In genomic region chr11:117348429-117349103, GRCm38 (mm10) we compare ENCODE assay signal across 11 mouse cellular contexts.
DNase-seq lines count a peak whose midpoint lies in the region; ATAC-seq lines count a peak whose summit lies in the region.
"Had no signal": no experiment of that assay in that cellular context is flagged by ENCODE, and none has a peak within 500 bp of the region (broad histone marks: within the 10 kb centered on the region; RNA-seq: fewer than 3 reads in every experiment).

No protein-coding gene starts in this region.

- no peak overlapping the region for H3K4me3 ChIP-seq in forebrain, embryonic 12.5 days (replicated peaks)
- H3K4me3 ChIP-seq in forebrain, embryonic 11.5 days (ENCODE audit: low read depth, low read length) = no peak overlapping the region
- H3K4me3 ChIP-seq in neural tube, embryonic 13.5 days = no peak overlapping the region
- H3K4me3 ChIP-seq in limb, embryonic 13.5 days = no peak overlapping the region

- no peaks in the 10 kb centered on the region for H3K9me3 ChIP-seq in forebrain, embryonic 12.5 days
- H3K9me3 ChIP-seq in forebrain, embryonic 11.5 days (ENCODE audit: control insufficient read depth, low read length) = no peaks in the 10 kb centered on the region
- H3K9me3 ChIP-seq in neural tube, embryonic 13.5 days = no peaks in the 10 kb centered on the region
- H3K9me3 ChIP-seq in limb, embryonic 13.5 days = no peaks in the 10 kb centered on the region

- no peak overlapping the region for H3K4me2 ChIP-seq in forebrain, embryonic 12.5 days
- H3K4me2 ChIP-seq in forebrain, embryonic 11.5 days (ENCODE audit: low read depth, low read length, severe bottlenecking) = no peak overlapping the region
- H3K4me2 ChIP-seq in neural tube, embryonic 13.5 days = no peak overlapping the region
- peak overlapping the region; percentile 19; the same call in 1 of the 2 replicates for H3K4me2 ChIP-seq in limb, embryonic 13.5 days (replicated peaks)

- DNase-seq in forebrain, embryonic 11.5 days (ENCODE audit: low spot score) = no peak
- no peak for DNase-seq in neural tube, embryonic 10.5 days (ENCODE audit: extremely low spot score, low spot score)
- peak; percentile 59 for DNase-seq in splenic B cell, adult 2 months (ENCODE audit: low read depth, low spot score)
- no peak for DNase-seq in urinary bladder, postnatal 14 days (ENCODE audit: low spot score)
- no peak for DNase-seq in adrenal gland, postnatal 36 days
- DNase-seq: cerebellum, postnatal 36 days; right cerebral cortex, postnatal 4 days had no signal

- peak overlapping the region; percentile 95; the same call in 1 of the 2 replicates for H3K27ac ChIP-seq in forebrain, embryonic 12.5 days
- no peak overlapping the region for H3K27ac ChIP-seq in forebrain, embryonic 11.5 days (ENCODE audit: low read depth, low read length)
- peak overlapping the region; percentile 86; the same call in 1 of the 2 replicates for H3K27ac ChIP-seq in neural tube, embryonic 13.5 days (replicated peaks)
- H3K27ac ChIP-seq in limb, embryonic 13.5 days = peak overlapping the region; percentile 93
- H3K27ac ChIP-seq: liver, embryonic 14.5 days had no signal

- WGBS in forebrain, embryonic 12.5 days = 74% methylated on average over 10 of the region's 10 CpGs
- 74% methylated on average over 10 of the region's 10 CpGs for WGBS in forebrain, embryonic 11.5 days
- WGBS in neural tube, embryonic 13.5 days = 53% methylated on average over 10 of the region's 10 CpGs
- 42% methylated on average over 10 of the region's 10 CpGs for WGBS in limb, embryonic 13.5 days

- H3K4me1 ChIP-seq in forebrain, embryonic 12.5 days = peaks cover 65% of the 10 kb centered on the region
- H3K4me1 ChIP-seq in forebrain, embryonic 11.5 days (replicated peaks; ENCODE audit: control insufficient read depth, insufficient read depth, low read length) = peaks cover 44% of the 10 kb centered on the region
- peaks cover 76% of the 10 kb centered on the region for H3K4me1 ChIP-seq in neural tube, embryonic 13.5 days (replicated peaks)
- H3K4me1 ChIP-seq in limb, embryonic 13.5 days = peaks cover 75% of the 10 kb centered on the region

- 0 out of 2 replicates have a peak overlapping the region, but pooled peaks have one; percentile 5 for H3K9ac ChIP-seq in forebrain, embryonic 12.5 days
- no peak overlapping the region for H3K9ac ChIP-seq in forebrain, embryonic 11.5 days (ENCODE audit: low read length)
- H3K9ac ChIP-seq in neural tube, embryonic 13.5 days = 0 out of 2 replicates have a peak overlapping the region, but pooled peaks have one; percentile 51
- H3K9ac ChIP-seq in limb, embryonic 13.5 days = no peak overlapping the region
- H3K9ac ChIP-seq: liver, embryonic 14.5 days had no signal

- H3K36me3 ChIP-seq in forebrain, embryonic 12.5 days (replicated peaks) = peaks cover 28% of the 10 kb centered on the region
- peaks cover 15% of the 10 kb centered on the region for H3K36me3 ChIP-seq in forebrain, embryonic 11.5 days (ENCODE audit: control insufficient read depth, insufficient read depth, low read length)
- peaks cover 24% of the 10 kb centered on the region for H3K36me3 ChIP-seq in neural tube, embryonic 13.5 days
- peaks cover 25% of the 10 kb centered on the region for H3K36me3 ChIP-seq in limb, embryonic 13.5 days
- peaks cover 7% of the 10 kb centered on the region for H3K36me3 ChIP-seq in splenic B cell, adult 2 months (ENCODE audit: control insufficient read depth, insufficient read depth, low read length, poor library complexity, severe bottlenecking)

- no peak for ATAC-seq in forebrain, embryonic 12.5 days (ENCODE audit: low FRiP score)
- ATAC-seq in forebrain, embryonic 11.5 days (replicated peaks; ENCODE audit: low FRiP score) = no peak
- ATAC-seq in neural tube, embryonic 13.5 days (ENCODE audit: low read depth) = no peak
- no peak for ATAC-seq in limb, embryonic 13.5 days (ENCODE audit: low FRiP score, low read depth)

- no peaks in the 10 kb centered on the region for H3K27me3 ChIP-seq in forebrain, embryonic 12.5 days
- H3K27me3 ChIP-seq in forebrain, embryonic 11.5 days (ENCODE audit: control insufficient read depth, insufficient read depth, low read length) = no peaks in the 10 kb centered on the region
- no peaks in the 10 kb centered on the region for H3K27me3 ChIP-seq in neural tube, embryonic 13.5 days
- H3K27me3 ChIP-seq in limb, embryonic 13.5 days = no peaks in the 10 kb centered on the region
- H3K27me3 ChIP-seq in splenic B cell, adult 2 months (ENCODE audit: control insufficient read depth, insufficient read depth, low read length, poor library complexity, severe bottlenecking) = no peaks in the 10 kb centered on the region

Comparison
In these comparisons a context has a peak if more than half of its experiments do, and no peak if none do; other contexts are left out.
1. H3K9ac ChIP-seq: peak in forebrain, embryonic 12.5 days (single experiment) and neural tube, embryonic 13.5 days (single experiment); none in forebrain, embryonic 11.5 days (single experiment) and limb, embryonic 13.5 days (single experiment).